Mouse (Mus musculus): Measurements from ENCODE around the gene Cxxc4. TPM values are rescaled to one million over a fixed set of nuclear protein-coding genes. Genes with fewer than 3 reads are reported as not detected.
"Not testable (repeated sequence)": the region's sequence is repeated elsewhere in the genome, so short reads cannot be mapped to it uniquely, and the experiment has no call there.

Cxxc4 gene
- 4.0 and 7.3 TPM in 2 replicates for polyA plus RNA-seq (2015; fragmentation: Nextera tagmentation; extraction: Ambion mirVana)

GRCm38 (mm10) chr3:134236414-134237112 lies at the start of gene Cxxc4:
Cxxc4 (plus strand) TSS chr3:134236484.
- peak within 1 kb of the TSS; percentile 70 for H3K4me2 ChIP-seq (replicated peaks; ENCODE audit: low read depth, low read length)
- peaks cover 15% of the 10 kb centered on the region for H3K4me1 ChIP-seq (ENCODE audit: insufficient read depth, low read length)
- peak within 1 kb of the TSS; percentile 61 for H3K9ac ChIP-seq (replicated peaks; ENCODE audit: low read length)
- 2% methylated on average over 10 of the region's 22 CpGs for WGBS
- peak within 1 kb of the TSS; percentile 87 for H3K27ac ChIP-seq (ENCODE audit: low read length)
- no peaks in the 10 kb centered on the region for H3K27me3 ChIP-seq (ENCODE audit: insufficient read depth, low read length)
- peak; percentile 70 for ATAC-seq (ENCODE audit: low FRiP score, low TSS enrichment)
- H3K36me3 ChIP-seq (ENCODE audit: insufficient read depth, low read length): no peaks in the 10 kb centered on the region
- no peaks in the 10 kb centered on the region for H3K9me3 ChIP-seq (ENCODE audit: low read length)
- H3K4me3 ChIP-seq (ENCODE audit: low read length): peak within 1 kb of the TSS; percentile 59

- peak overlapping the region; percentile 23; the same call in 1 of the 2 replicates for H3K4me2 ChIP-seq (replicated peaks; ENCODE audit: low read depth, low read length)
- H3K9me3 ChIP-seq (ENCODE audit: low read length): no peaks in the 10 kb centered on the region
- no peak overlapping the region; the same call in 1 of the 2 replicates for H3K4me3 ChIP-seq (ENCODE audit: low read length)
- H3K27me3 ChIP-seq (ENCODE audit: insufficient read depth, low read length): no peaks in the 10 kb centered on the region
- no peak overlapping the region for H3K9ac ChIP-seq (replicated peaks; ENCODE audit: low read length)
- H3K27ac ChIP-seq (ENCODE audit: low read length): no peak overlapping the region
- H3K4me1 ChIP-seq (ENCODE audit: insufficient read depth, low read length): no peaks in the 10 kb centered on the region
- no peak for ATAC-seq (ENCODE audit: low FRiP score, low TSS enrichment)
- no peaks in the 10 kb centered on the region for H3K36me3 ChIP-seq (ENCODE audit: insufficient read depth, low read length)
- 79% methylated on average over 12 of the region's 12 CpGs for WGBS
Measured at GRCm38 (mm10) chr3:134188979-134189946, 47.0 kb upstream of the Cxxc4 start.

GRCm38 (mm10) chr3:134190046-134190445 lies 46.2 kb upstream of the Cxxc4 start:
- Histone ChIP-seq H3K4me3 (ENCODE audit: low read length) (peak overlapping the region; percentile 10), H3K4me2 (replicated peaks; ENCODE audit: low read depth, low read length) (peak overlapping the region; percentile 23), H3K27me3 (ENCODE audit: insufficient read depth, low read length) (no peaks in the 10 kb centered on the region), H3K27ac (ENCODE audit: low read length) (no peak overlapping the region), H3K36me3 (ENCODE audit: insufficient read depth, low read length) (no peaks in the 10 kb centered on the region), H3K4me1 (ENCODE audit: insufficient read depth, low read length) (no peaks in the 10 kb centered on the region), H3K9me3 (ENCODE audit: low read length) (no peaks in the 10 kb centered on the region), H3K9ac (replicated peaks; ENCODE audit: low read length) (no peak overlapping the region)
- ATAC-seq (ENCODE audit: low FRiP score, low TSS enrichment): no peak
- WGBS: 44% methylated on average over 11 of the region's 11 CpGs

- Histone ChIP-seq H3K4me1 (ENCODE audit: insufficient read depth, low read length) (0 out of 2 replicates have a peak, but pooled peaks cover 2% of the 10 kb centered on the region), H3K9ac (replicated peaks; ENCODE audit: low read length) (no peak overlapping the region), H3K9me3 (ENCODE audit: low read length) (no peaks in the 10 kb centered on the region), H3K27ac (ENCODE audit: low read length) (no peak overlapping the region), H3K4me3 (ENCODE audit: low read length) (no peak overlapping the region), H3K4me2 (replicated peaks; ENCODE audit: low read depth, low read length) (no peak overlapping the region; the same call in 1 of the 2 replicates), H3K27me3 (ENCODE audit: insufficient read depth, low read length) (no peaks in the 10 kb centered on the region), H3K36me3 (ENCODE audit: insufficient read depth, low read length) (no peaks in the 10 kb centered on the region)
- no peak for ATAC-seq (ENCODE audit: low FRiP score, low TSS enrichment)
- WGBS: 27% methylated on average over 9 of the region's 9 CpGs
Measured at GRCm38 (mm10) chr3:134199892-134200291, 36.4 kb upstream of the Cxxc4 start.

- ATAC-seq (ENCODE audit: low FRiP score, low TSS enrichment): no peak
- Histone ChIP-seq H3K27ac (ENCODE audit: low read length) (no peak overlapping the region), H3K9me3 (ENCODE audit: low read length) (no peaks in the 10 kb centered on the region), H3K4me2 (replicated peaks; ENCODE audit: low read depth, low read length) (no peak overlapping the region), H3K4me1 (ENCODE audit: insufficient read depth, low read length) (no peaks in the 10 kb centered on the region), H3K9ac (replicated peaks; ENCODE audit: low read length) (no peak overlapping the region), H3K36me3 (ENCODE audit: insufficient read depth, low read length) (no peaks in the 10 kb centered on the region), H3K4me3 (ENCODE audit: low read length) (no peak overlapping the region), H3K27me3 (ENCODE audit: insufficient read depth, low read length) (no peaks in the 10 kb centered on the region)
- 91% methylated on average over 3 of the region's 3 CpGs for WGBS
Measured at GRCm38 (mm10) chr3:134206624-134207023, 29.7 kb upstream of the Cxxc4 start.

GRCm38 (mm10) chr3:134210950-134211349 lies 25.3 kb upstream of the Cxxc4 start:
- H3K4me2 ChIP-seq (replicated peaks; ENCODE audit: low read depth, low read length): no peak overlapping the region
- no peak for ATAC-seq (ENCODE audit: low FRiP score, low TSS enrichment)
- no peaks in the 10 kb centered on the region for H3K36me3 ChIP-seq (ENCODE audit: insufficient read depth, low read length)
- H3K27me3 ChIP-seq (ENCODE audit: insufficient read depth, low read length): no peaks in the 10 kb centered on the region
- H3K27ac ChIP-seq (ENCODE audit: low read length): no peak overlapping the region
- no peak overlapping the region for H3K4me3 ChIP-seq (ENCODE audit: low read length)
- no peaks in the 10 kb centered on the region for H3K4me1 ChIP-seq (ENCODE audit: insufficient read depth, low read length)
- H3K9me3 ChIP-seq (ENCODE audit: low read length): no peaks in the 10 kb centered on the region
- 81% methylated on average over 6 of the region's 6 CpGs for WGBS
- H3K9ac ChIP-seq (replicated peaks; ENCODE audit: low read length): no peak overlapping the region

- H3K4me3 ChIP-seq (ENCODE audit: low read length); H3K36me3 ChIP-seq (ENCODE audit: insufficient read depth, low read length); H3K9me3 ChIP-seq (ENCODE audit: low read length); H3K27me3 ChIP-seq (ENCODE audit: insufficient read depth, low read length); H3K9ac ChIP-seq (replicated peaks; ENCODE audit: low read length); H3K27ac ChIP-seq (ENCODE audit: low read length); ATAC-seq (ENCODE audit: low FRiP score, low TSS enrichment); H3K4me1 ChIP-seq (ENCODE audit: insufficient read depth, low read length); H3K4me2 ChIP-seq (replicated peaks; ENCODE audit: low read depth, low read length): not testable (repeated sequence)
Measured at GRCm38 (mm10) chr3:134219881-134220280, 16.4 kb upstream of the Cxxc4 start.

GRCm38 (mm10) chr3:134221002-134221401 lies 15.3 kb upstream of the Cxxc4 start:
- no peaks in the 10 kb centered on the region for H3K27me3 ChIP-seq (ENCODE audit: insufficient read depth, low read length)
- 58% methylated on average over 2 of the region's 2 CpGs for WGBS
- no peaks in the 10 kb centered on the region for H3K9me3 ChIP-seq (ENCODE audit: low read length)
- no peaks in the 10 kb centered on the region for H3K36me3 ChIP-seq (ENCODE audit: insufficient read depth, low read length)
- no peak overlapping the region for H3K4me3 ChIP-seq (ENCODE audit: low read length)
- H3K27ac ChIP-seq (ENCODE audit: low read length): no peak overlapping the region
- no peak for ATAC-seq (ENCODE audit: low FRiP score, low TSS enrichment)
- H3K9ac ChIP-seq (replicated peaks; ENCODE audit: low read length): no peak overlapping the region
- no peak overlapping the region for H3K4me2 ChIP-seq (replicated peaks; ENCODE audit: low read depth, low read length)
- H3K4me1 ChIP-seq (ENCODE audit: insufficient read depth, low read length): no peaks in the 10 kb centered on the region

- no peak for ATAC-seq (ENCODE audit: low FRiP score, low TSS enrichment)
- Histone ChIP-seq H3K36me3 (ENCODE audit: insufficient read depth, low read length) (no peaks in the 10 kb centered on the region), H3K27ac (ENCODE audit: low read length) (no peak overlapping the region), H3K9ac (replicated peaks; ENCODE audit: low read length) (no peak overlapping the region), H3K27me3 (ENCODE audit: insufficient read depth, low read length) (no peaks in the 10 kb centered on the region), H3K4me3 (ENCODE audit: low read length) (no peak overlapping the region), H3K9me3 (ENCODE audit: low read length) (no peaks in the 10 kb centered on the region), H3K4me1 (ENCODE audit: insufficient read depth, low read length) (no peaks in the 10 kb centered on the region), H3K4me2 (replicated peaks; ENCODE audit: low read depth, low read length) (no peak overlapping the region)
- 50% methylated on average over 1 of the region's 1 CpGs for WGBS
Measured at GRCm38 (mm10) chr3:134222593-134222992, 13.7 kb upstream of the Cxxc4 start.

Data from kidney, embryonic 16.5 days (tissue).